Mouse (Mus musculus) cerebellum, postnatal 14 days (tissue): ENCODE results near the gene Pdcd6.

Experiments
- DNase-seq, 2 experiments: peaks; one replicate each; pipeline ENCODE4 v3.0.0; 2021; ENCODE audit warnings: mixed read lengths in 2 of 2

The Pdcd6 gene

DNA sequence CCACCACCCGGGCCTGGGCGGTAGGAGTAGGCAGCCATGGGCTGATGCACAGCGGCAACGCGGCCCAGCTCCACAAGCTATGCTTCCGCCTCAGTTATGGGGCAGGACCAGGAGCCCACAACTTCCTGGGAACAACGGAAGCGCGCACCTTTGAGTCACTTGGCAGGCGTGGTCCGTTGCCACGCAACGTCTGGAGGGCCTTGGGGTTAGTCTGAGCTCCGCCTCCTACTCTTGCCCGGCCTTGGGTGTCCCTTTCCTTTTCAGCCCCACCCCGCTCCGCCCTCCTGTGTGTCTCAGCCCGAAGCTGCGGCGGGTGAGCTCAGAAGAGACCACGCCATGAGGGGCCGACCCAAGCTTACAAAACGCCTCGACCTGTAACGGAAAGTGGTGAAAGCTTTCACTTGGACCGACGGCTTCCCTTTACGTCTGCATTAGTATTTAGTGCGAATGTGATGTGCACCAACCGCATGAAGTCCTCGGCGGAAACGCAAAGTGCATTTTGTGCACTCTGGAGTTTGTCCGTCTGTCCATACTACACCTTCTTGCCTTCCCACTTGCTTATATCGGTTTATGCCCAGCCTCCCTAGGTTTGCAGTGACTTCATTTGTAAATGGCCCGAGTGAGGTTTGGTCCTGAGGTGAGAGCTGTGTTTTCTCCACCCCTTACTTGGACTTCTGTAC, at the start of gene Pdcd6:
Gene Pdcd6 (minus strand): TSS at position 411 of the 680 bp plus-strand sequence.
- peak; percentile 83 to 90 for DNase-seq

DNA sequence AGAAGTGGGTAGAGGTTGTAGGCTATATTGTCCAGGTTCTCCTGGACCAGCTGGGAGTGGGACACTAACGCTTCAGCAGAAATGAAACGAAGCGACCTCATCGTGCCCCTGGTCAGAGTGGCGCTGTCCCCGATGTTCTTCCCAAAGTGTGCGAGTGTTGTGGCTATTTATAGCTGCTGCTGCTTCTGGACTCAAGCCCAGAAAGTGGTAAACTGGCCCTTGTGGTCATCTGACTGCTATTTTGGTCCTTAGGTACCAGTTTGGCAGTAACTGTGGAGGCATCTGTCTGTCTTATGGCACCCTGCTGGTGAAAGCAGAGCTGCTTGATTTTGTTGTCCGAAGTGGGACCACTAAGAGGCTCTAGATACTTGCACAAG, 46.5 kb upstream of the Pdcd6 start, which contains the start of gene Lrrc14b:
Gene Lrrc14b (minus strand): TSS at position 147 of the 377 bp plus-strand sequence.
- peak; percentile 36 to 47 for DNase-seq

DNA sequence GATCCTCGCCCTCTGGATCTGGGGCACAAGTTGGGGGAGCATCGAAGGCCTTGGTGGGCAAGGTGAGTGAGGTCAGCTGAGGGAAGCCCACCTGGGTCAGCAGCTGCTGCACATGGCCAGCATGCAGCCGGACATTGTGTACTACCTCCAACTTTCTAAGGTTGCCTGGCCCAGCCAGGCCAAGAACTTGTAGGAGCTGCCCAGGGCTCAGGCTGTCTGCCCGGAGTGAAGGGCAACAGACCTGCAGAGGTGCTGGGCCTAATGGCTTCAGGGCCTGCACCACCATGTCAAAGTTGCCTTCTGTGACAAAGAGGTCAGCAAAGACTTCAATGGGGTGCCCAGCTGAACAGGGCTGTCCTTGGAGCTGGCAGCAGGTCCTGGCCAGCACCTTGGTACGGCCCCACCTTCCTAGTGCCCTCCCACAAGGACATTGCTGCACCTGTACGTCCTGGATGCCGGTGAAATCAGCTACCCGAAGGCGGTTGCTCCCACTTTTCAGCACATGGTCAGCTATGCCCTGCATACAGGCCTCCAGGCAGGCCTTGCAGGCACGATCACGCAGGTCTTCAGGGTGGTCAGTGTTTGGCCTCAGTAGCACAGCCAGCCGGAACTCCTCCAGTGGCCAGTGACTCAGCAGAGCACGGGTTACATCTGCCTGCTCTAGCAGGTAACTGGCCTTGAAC, 45.9 kb upstream of the Pdcd6 start:
- no peak for DNase-seq

DNA sequence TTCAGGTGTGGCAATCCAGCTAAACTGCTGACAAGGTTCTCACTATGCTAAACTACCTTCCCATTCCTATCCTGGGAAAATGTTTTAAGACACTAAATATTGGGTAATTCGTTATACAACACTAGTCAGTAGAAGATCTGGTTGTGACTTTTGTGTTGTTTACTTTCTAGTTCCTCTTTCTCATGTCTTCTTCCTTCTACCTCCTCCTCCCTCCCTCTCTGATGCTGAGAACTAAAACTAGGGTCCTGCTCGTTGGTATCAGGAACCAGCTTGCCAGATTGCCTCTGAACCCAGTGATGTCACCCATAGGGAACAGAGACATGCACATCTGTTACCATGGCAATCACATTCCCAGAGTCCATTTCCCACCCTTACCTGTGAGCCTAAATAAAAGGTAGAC, 44.8 kb upstream of the Pdcd6 start:
- no peak for DNase-seq

DNA sequence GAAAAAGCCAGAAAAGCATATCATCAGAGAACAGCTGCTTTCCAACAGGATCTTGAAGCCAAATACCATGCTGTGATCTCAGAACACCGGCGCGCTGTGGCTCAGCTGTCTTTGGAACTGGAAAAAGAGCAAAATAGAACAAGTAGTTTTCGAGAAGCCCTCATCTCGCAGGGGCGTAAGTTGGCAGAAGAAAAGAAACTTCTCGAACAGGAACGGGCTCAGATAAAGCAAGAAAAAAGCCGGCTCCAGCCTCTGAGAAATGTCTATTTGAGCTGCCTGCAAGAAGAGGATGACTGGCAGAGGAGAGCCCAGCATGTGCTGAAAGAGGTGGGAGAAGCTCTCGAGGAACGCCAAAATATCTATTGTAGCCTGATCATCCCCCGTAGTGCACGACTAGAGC, 39.1 kb upstream of the Pdcd6 start:
- DNase-seq = no peak

DNA sequence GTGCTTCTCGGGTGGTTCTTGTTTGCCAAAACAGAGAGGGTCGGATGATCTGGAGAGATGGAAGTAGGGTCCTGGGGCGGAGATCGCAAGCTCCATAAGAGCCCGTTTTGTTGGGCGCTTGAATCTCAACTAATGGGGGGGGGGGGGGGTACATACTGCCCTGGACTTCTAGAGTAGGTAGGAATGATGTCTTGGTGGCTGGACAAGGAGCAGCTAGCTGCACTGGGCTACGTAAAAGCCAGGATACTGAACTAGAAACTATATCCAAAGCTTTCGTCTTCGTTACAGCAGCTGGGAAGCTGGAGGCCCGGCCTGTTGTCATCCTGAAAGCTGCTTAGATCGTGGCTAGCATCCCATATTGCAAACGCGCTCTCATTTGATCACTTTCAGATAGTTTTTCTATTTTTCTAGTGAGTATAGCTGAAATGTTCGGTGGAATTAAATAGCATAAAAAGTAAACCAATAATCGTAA, 33.1 kb upstream of the Pdcd6 start:
- no peak for DNase-seq

DNA sequence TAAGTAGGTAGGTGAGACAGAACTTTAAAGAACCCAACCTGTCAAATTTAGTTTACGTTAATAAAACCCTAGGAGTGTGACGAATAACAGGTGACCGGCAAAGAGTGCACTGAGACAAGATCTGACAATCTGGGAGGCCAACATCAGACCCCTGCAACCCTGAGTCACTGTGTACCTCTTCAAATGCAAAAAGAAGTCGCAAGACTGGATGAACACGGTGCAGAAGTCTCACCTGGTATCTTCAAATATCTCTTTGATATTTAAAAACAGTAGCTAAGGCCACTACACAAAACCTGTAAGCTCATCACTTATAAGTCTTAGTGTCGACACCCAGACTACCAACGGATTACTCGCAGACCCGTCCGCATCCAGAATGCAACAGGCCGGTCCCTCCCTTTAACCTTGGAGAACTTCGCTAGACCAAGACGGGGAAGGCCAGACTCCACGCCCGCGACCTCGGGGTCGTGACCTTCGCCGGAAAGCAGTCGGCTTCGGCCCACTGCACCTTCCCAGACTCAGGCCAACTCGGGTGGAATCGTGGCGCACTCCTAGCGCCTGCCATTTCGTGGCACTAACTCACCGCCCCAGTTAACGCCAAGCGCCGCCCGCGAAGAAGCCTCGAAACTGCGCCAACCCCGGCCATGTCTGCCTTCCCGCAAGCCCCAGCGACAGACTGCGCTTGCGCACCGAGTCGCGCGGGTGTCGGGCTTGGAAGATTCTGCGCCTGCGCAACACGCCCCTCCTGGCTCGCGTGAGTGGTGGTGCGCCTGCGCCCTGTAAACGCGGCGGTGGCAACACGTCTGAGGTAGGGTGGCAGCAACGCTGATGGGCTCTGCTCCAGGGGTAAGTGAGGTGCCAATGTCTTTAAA, 32.4 kb upstream of the Pdcd6 start, which contains the start of the genes Sdha and Ccdc127:
Gene Sdha (minus strand): TSS at position 715 of the 869 bp plus-strand sequence.
Gene Ccdc127 (plus strand): TSS at position 744 of the 869 bp plus-strand sequence.
- peak; percentile 98 for DNase-seq

DNA sequence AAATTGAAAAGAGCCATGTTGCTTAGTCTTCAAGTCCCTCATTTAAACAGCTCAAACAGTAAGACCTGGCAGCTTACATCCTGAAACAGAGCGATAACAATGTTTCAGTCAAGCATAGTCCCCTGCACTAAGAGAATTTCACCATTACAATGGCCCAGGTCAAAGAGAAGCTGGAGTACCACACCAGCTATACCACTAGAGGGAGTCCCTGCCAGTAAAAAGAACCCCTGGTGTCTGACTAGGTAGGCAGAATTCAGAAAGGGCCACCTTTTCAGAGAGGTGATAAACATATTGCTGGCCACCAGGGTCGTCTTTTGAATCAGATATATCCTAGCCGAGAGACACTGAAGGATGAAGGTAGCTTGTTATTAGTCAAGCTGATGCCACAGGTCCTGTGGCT, 23.7 kb upstream of the Pdcd6 start:
- peak; percentile 55 to 64 for DNase-seq

DNA sequence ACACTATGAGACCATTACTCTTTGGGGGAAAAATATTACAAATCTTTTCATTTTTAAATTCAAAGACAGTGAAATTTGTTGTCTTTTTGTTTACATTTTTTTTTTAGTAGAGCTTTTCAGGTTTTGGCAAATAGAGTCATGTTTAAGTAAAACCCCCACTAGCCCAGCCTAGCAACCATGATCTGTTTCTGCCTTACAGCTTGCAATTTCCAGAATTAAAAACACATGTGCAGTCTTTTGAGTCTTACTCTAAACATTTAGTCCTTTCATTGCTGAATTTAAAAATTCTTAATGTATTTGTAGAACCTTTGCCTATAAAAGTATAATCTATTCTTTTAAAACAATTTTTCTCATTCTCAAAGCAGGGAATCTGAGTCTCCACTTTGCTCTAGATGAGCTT, 11.9 kb upstream of the Pdcd6 start:
- DNase-seq = no peak

DNA sequence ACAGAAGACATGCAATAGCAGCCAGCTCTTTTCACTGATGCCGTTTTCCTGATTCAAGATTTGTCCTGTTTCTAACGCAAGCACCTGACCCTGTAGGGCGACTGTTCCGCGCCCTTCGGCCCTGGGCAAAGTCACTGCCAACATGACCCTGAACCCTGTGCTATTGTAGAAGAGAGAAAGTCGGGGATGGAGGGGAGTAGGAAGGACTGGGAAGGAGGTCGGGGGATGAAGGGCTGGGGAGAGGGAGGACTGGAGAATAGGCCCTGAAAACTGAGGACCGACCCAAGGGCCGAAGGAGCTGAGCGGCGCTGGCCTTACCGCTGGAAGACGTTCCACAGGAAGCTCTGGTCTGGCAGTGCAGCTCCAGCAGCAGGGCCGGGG, 601 bp downstream of the Pdcd6 start:
- DNase-seq = no peak

DNA sequence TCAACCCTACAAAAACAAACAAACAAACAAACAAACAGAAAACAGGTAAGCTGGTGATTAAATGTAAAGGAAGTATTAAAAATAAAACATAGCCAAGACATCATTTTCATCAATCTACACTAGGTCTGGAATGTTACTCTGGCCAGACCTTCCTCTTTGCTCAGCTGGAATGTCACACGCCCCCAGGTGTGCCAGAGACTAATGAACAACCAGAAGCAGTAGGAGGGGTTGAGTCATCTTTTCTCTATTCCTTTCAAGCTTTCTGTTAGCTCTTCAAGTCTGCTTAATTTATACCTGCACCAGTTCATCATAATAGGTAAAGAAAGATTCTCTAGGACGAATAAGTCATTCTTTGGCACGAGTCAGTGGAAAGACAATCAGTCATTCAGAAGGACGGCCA, 994 bp downstream of the Pdcd6 start:
- no peak for DNase-seq

DNA sequence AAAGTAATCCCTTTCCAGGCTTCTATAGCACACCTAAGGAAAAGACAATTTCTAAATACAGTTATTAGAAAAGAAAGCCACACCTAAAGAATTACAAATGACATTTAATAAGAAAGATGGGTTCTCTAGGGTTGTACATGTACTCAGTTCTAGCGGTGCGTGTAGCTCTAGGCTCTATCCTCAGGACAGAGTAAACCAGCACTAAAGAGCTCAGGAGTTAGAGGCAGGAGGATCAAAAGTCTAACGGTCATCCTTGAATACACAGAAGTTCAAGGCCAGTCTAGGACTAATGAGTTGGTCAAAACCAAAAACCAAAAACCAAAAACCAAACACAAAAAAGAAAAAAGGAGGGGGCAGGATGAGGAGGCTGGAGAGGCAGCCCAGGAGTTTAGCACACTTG, 2.8 kb downstream of the Pdcd6 start:
- no peak for DNase-seq

DNA sequence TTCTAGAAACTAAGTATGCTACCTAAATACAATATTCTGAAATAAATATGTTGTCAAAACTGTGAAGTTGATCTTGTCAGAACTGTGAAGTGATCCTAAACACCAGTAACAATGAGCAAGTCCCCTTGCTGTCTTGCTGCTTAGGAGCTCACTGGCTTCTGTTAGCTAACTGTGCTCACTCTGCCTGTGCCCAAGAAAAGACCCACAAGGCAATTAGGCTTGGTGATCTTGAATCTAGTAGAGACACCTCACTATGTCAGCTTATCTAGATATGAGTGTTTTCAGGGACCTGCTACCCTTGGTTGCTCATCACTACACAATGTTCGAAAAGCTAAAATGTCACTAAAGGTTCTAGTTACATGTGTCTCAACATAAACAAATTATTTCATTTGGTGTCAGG, 11.6 kb downstream of the Pdcd6 start:
- no peak for DNase-seq

DNA sequence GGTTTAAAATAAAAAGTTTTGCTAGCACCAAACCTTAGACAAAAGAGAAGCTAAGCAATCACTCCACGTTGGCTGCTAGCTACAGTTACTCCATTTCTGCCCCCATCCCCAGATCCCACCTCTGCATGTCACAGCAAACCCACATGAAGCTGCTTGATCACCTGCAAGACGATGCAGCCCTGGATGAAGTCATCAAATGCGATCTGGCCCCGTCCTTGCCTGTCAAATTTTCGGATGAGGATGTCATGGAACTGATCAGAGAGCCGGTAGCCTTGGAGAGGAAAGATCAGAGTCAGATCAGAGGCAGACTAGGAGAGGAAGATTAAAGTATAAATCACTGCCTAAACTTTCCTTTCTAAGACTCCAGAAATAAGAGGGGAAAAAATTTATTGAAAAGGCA, 12.0 kb downstream of the Pdcd6 start:
- DNase-seq = no peak

DNA sequence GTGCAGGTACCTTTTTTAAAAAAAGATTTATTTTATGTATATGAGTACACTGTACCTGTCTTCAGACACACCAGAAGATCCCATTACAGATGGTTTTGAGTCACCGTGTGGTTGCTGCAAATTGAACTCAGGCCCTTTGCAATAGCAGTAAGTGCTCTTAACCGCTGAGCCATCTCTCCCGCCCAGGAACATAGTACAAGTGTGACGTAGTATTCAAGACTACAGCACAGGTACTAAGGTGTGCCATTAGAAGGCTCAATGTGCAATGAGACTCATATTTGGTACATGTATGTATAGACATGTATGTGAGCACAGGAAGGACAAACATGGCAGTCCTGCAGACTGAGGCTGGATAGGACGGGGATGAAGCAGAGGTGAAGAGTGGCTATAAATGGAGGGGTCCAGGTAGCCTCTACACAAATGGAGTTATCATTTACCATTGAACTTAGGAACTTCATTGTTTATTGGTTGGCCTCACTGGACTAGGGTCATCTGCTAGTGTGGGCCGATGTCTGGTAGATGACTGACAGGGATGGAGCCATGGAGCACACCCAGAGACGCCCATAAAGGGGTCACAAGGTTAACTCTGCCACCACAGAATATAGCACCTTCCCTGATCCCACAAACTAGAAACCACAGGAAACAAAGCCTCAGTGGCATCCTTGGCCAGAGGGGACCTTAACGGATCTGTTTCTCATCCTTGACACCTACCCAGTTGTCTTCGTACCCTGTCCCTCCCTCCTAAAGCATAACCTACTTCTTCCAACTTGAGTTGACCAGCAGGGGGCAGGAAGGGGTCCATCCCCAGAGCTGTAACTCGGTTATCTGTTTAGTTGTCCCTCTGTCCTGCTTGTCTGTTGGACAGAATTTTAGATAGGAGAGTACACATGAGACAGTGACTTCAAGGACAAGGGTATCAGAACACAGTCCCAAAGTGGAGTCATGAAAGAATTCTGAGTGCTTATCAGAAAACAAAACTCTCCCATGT, 15.0 kb downstream of the Pdcd6 start:
- DNase-seq = peak in 1 of 2 experiments; percentile 10

DNA sequence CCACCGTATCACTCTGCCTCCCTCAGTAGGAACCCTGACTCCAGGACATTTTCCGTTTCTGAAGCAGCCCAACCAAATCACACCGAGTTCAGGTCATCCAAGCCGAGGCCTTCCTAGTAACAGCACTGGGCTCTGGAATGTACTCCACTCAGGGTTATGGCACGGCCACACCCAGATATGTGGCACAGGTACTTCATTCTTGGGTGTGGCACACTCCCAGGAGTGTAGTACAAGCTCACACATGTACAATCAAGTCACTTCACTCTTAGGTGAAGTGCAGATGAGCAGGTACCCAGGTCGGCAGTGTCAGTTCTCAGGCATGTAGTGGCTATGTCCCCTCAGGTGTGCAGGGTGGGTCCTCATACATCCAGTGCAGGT, 15.8 kb downstream of the Pdcd6 start:
- DNase-seq = no peak

DNA sequence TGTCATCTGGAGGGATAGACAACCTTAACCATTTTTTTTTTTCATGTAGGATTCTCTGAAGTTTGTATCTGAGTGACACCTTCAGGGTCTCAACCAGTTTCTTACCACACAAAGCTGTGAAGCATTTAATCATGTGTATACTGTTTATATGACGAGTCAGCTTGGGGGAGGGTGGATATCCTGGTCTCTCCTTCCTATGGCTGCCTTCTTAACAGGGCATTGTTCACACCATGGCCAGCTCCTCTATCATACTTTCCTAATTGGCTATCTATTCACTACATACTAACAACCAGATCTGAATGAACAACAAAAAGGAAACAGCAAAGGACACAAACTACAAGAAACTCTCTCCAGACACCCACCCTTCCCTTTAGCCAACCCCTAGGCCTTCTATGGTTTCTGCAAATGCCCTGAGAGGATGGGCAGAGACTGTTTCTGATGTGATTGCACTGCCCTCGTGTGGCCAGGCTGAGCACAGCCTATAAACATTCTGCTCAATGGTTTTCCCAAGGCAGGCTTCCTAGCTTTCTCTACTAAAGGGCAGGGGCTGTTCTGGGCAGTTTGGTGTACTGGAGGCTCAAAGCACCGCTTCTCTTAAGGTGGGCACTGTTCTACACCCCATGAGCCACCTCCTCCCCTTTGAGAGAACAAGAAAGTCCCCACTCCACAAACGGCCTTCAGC, 16.3 kb downstream of the Pdcd6 start:
- peak; percentile 80 to 83 for DNase-seq

DNA sequence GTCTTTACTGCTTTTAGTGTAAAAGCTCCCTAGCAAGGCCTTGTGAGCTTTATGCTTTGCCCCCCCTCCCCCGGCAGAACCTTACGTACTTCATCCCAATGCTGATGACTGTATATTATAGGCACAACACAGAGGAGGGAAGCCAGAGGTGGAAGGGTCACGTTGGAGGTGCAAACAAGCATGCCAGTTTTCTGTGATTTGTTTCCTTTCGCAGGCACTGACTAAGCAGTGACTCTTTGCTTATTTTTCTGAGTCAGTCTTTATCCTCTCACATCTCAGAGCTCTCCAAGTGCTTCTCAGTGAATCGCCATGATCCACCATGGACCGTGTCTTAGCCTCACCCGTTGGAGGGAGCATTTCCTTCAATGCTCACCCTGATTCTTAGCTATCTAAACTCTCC, 21.0 kb downstream of the Pdcd6 start:
- DNase-seq = no peak

DNA sequence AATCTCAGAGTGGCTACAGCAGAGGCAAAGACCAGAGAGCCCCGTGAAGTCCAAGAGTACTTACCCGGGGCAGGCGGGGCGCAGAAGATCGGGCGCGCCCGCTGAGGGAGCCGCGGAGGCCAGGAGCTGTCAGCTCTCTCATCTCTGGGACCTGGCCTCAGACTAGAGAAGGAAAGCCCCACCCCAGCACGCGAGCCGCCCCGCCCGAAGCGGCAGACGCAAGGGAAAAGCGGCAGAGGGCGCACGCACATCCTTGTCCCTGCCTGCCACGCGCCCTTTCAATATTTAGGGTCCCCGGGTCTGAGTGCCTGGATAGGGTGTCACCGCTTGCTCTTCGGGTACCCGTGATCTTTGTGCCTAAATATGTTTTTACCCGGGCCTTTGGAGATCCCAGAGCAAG, 25.2 kb downstream of the Pdcd6 start, which contains the start of gene Ahrr:
Gene Ahrr (minus strand): TSS at position 165 of the 400 bp plus-strand sequence.
- peak; percentile 46 to 56 for DNase-seq

DNA sequence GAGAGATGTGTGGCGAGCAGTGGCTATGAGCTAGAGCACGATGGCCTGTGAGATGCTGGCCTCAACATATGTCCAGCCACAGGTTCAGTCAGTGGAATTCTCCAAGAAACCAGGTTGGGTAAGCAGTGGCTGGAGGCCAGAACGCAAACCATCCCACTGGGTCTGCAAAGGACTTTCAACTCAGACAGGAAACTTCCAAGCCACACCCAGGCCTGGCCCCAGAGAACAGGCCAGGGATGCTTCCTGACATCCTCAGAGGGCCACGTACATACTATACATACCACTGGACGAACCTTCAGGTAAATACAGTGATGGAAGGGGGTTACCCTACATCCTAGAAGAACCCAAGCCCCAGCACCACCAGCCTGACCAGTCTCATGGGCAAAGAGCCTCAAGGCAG, 27.7 kb downstream of the Pdcd6 start:
- no peak for DNase-seq

DNA sequence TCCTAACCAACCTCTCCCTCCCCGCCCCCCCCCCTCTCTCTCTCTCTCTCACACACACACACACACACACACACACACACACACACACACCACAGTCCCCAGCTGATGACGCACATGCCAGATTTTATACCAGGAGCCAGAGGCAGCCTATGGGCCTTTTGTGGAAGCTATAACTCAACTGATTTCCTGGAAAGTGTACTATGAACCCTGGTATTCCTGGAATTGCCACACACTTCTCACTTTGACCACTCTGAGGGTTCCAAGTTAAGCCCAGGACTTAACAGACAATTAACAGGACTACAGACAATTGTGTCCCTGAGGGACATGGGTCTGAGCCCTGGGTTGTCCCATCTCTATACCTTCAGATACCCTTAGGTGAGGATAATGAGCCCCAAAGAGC, 35.1 kb downstream of the Pdcd6 start:
- DNase-seq = no peak
